Mouse (Mus musculus): ENCODE data around the gene Krt83. TPM values are rescaled to one million over a fixed set of nuclear protein-coding genes. Genes with fewer than 3 reads are reported as not detected.
A peak's percentile ranks its signal among the peaks of the same experiment; 100 is the strongest.

The Krt83 gene
- total RNA-seq, 2 experiments from 2014 or later, result not detected

GRCm38 (mm10) chr15:101479666-101480060 is 11.6 kb downstream of the Krt83 start:
- intact Hi-C loops (cut with DNase I), result no loop called here
- DNase-seq (ENCODE audit: low spot score in 2 of 2), result no peak

- peak; percentile 31 to 57 for DNase-seq (ENCODE audit: low spot score in 2 of 2)
- intact Hi-C loops (cut with DNase I), result no loop called here
These were observed 12.2 kb downstream of the Krt83 start for GRCm38 (mm10) chr15:101479007-101479665.

GRCm38 (mm10) chr15:101472952-101473528 is 18.3 kb downstream of the Krt83 start, which contains the start of gene Krt86:
Gene Krt86, plus strand, starts transcription at chr15:101473478.
- intact Hi-C loops (cut with DNase I), result no loop called here

GRCm38 (mm10) chr15:101469093-101469492 is 22.2 kb downstream of the Krt83 start:
- intact Hi-C loops (cut with DNase I), result no loop called here
- DNase-seq (ENCODE audit: low spot score in 2 of 2), result no peak

More at GRCm38 (mm10) chr15:101472952-101473528, 18.3 kb downstream of the Krt83 start, which contains the start of gene Krt86:
- no peak for DNase-seq (ENCODE audit: low spot score in 2 of 2)

- intact Hi-C loops (cut with DNase I), result no loop called here
- DNase-seq (ENCODE audit: low spot score in 2 of 2), result no peak
These were observed 27.7 kb downstream of the Krt83 start, which contains the start of gene Krt81 for GRCm38 (mm10) chr15:101463651-101464050. Gene Krt81, minus strand, starts transcription at chr15:101463751.

GRCm38 (mm10) chr15:101459283-101459682 is 32.0 kb downstream of the Krt83 start:
- no peak for DNase-seq (ENCODE audit: low spot score in 2 of 2)
- intact Hi-C loops (cut with DNase I), result no loop called here

GRCm38 (mm10) chr15:101458361-101458930 is 32.9 kb downstream of the Krt83 start:
- no peak for DNase-seq (ENCODE audit: low spot score in 2 of 2)
- intact Hi-C loops (cut with DNase I), result no loop called here

GRCm38 (mm10) chr15:101455891-101456290 is 35.4 kb downstream of the Krt83 start:
- intact Hi-C loops (cut with DNase I), result no loop called here
- no peak for DNase-seq (ENCODE audit: low spot score in 2 of 2)

GRCm38 (mm10) chr15:101455292-101455691 is 36.0 kb downstream of the Krt83 start:
- DNase-seq (ENCODE audit: low spot score in 2 of 2), result no peak
- intact Hi-C loops (cut with DNase I), result no loop called here

GRCm38 (mm10) chr15:101454774-101455173 is 36.5 kb downstream of the Krt83 start:
- intact Hi-C loops (cut with DNase I), result loop anchor here (5.0 kb wide), 1 partner anchor 112 kb away; no protein-coding TSS in a partner anchor
- no peak for DNase-seq (ENCODE audit: low spot score in 2 of 2)

GRCm38 (mm10) chr15:101453093-101453736 is 38.1 kb downstream of the Krt83 start:
- peak; percentile 60 to 74 for DNase-seq (ENCODE audit: low spot score in 2 of 2)
- intact Hi-C loops (cut with DNase I), result loop anchor here (5.0 kb wide), 1 partner anchor 111 kb away; no protein-coding TSS in a partner anchor

GRCm38 (mm10) chr15:101447444-101447843 is 43.9 kb downstream of the Krt83 start, which contains the start of gene Krt88:
Gene Krt88, plus strand, starts transcription at chr15:101447744.
- intact Hi-C loops (cut with DNase I), result no loop called here
- DNase-seq (ENCODE audit: low spot score in 2 of 2), result no peak

GRCm38 (mm10) chr15:101446572-101446971 is 44.7 kb downstream of the Krt83 start:
- no peak for DNase-seq (ENCODE audit: low spot score in 2 of 2)
- intact Hi-C loops (cut with DNase I), result no loop called here

GRCm38 (mm10) chr15:101440837-101441236 is 50.5 kb downstream of the Krt83 start:
- peak; percentile 29 to 33 for DNase-seq (ENCODE audit: low spot score in 2 of 2)
- intact Hi-C loops (cut with DNase I), result no loop called here

- intact Hi-C loops (cut with DNase I), result no loop called here
- no peak for DNase-seq (ENCODE audit: low spot score in 2 of 2)
These were observed 52.8 kb downstream of the Krt83 start, which contains the start of gene Krt87 for GRCm38 (mm10) chr15:101438555-101438954. Gene Krt87, minus strand, starts transcription at chr15:101438804.

GRCm38 (mm10) chr15:101436611-101437010 is 54.7 kb downstream of the Krt83 start:
- no peak for DNase-seq (ENCODE audit: low spot score in 2 of 2)
- intact Hi-C loops (cut with DNase I), result no loop called here
